Mouse (Mus musculus) ovary, adult 10 weeks (tissue): ENCODE data around the gene Olfr385. TPM values are rescaled to one million over a fixed set of nuclear protein-coding genes. Genes with fewer than 3 reads are reported as not detected.

Experiments
- polyA plus RNA-seq: library from polyadenylated mRNA; stranded (reverse); fragments of 350-450 nt; fragmentation: Illumina TruSeq; extraction: RNeasy Lipid Tissue Mini Kit (QIAGEN cat#74804); gene quantifications from one replicate; pipeline ENCODE4 v1.2.3, GENCODE M21; 2014

Gene Olfr385
- not detected for polyA plus RNA-seq

DNA sequence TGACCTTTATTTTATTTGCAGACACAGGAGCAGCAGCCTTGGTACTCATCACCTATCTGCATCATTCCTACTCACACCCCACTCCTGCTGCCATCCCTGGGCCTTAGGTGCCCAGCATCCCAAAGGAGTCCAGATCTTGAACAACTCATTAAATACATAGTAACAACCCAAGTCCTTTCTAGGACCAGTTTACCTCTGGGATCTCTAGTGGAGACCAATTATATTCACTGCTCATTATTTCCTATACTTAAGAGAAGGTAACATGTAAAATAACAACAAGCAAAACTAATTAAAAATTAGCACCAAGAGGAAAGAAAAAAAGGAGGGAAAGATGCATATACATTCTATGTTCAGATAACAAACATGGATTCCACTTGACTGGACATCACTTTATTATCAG lies at the start of gene Olfr385:
Gene Olfr385, minus strand, starts transcription at position 101 of the 400 bp plus-strand sequence.

DNA sequence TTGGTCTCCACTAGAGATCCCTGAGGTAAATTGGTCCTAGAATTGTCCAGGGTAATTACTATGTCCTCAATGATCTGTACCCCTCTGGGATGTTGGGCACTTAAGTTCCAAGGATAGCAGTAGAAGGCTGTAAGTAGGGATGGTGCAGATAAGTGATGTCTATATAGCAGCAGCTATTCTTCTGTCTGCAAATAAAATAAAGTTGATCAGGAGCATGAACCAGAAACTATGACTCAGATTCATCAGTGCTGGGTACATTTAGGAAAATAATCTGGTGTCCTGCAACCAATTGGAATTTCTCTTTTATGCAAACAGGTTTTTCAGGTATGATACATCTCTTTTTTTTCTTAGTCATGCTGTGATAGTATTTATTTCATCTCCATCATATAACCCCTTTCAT lies 5.5 kb upstream of the Olfr385 start, which contains the start of gene Olfr384:
Gene Olfr384, plus strand, starts transcription at position 301 of the 400 bp plus-strand sequence.

Other genes starting within 250 kb of the Olfr385 start
- gene Olfr20, start 242.2 kb downstream of the Olfr385 start, polyA plus RNA-seq, result not detected
- not detected for gene Olfr376, start 221.8 kb downstream of the Olfr385 start, polyA plus RNA-seq
- gene Olfr1, start 193.4 kb downstream of the Olfr385 start, polyA plus RNA-seq, result not detected
- not detected for gene Olfr378, start 164.5 kb downstream of the Olfr385 start, polyA plus RNA-seq
- not detected for gene Olfr380, start 135.5 kb downstream of the Olfr385 start, polyA plus RNA-seq
- gene Olfr381, start 101.4 kb downstream of the Olfr385 start, polyA plus RNA-seq, result not detected
- not detected for gene Olfr382, start 75.8 kb downstream of the Olfr385 start, polyA plus RNA-seq
- not detected for gene Olfr384, start 5.6 kb upstream of the Olfr385 start, polyA plus RNA-seq
- gene Zfp735, start 95.8 kb upstream of the Olfr385 start, polyA plus RNA-seq, result 8.8 TPM
- gene Olfr389, start 187.7 kb upstream of the Olfr385 start, polyA plus RNA-seq, result not detected
- not detected for gene Olfr390, start 190.0 kb upstream of the Olfr385 start, polyA plus RNA-seq
- gene Olfr391-ps, start 210.0 kb upstream of the Olfr385 start, polyA plus RNA-seq, result not detected
- gene Olfr392, start 224.0 kb upstream of the Olfr385 start, polyA plus RNA-seq, result not detected